Mouse (Mus musculus) ovary, postnatal 14 days (tissue): Measurements from ENCODE around the gene Kndc1.

Experiments used
- DNase-seq: peaks from one replicate; pipeline ENCODE4 v3.0.0; 2022; ENCODE audit warnings: low spot score

Gene Kndc1

DNA sequence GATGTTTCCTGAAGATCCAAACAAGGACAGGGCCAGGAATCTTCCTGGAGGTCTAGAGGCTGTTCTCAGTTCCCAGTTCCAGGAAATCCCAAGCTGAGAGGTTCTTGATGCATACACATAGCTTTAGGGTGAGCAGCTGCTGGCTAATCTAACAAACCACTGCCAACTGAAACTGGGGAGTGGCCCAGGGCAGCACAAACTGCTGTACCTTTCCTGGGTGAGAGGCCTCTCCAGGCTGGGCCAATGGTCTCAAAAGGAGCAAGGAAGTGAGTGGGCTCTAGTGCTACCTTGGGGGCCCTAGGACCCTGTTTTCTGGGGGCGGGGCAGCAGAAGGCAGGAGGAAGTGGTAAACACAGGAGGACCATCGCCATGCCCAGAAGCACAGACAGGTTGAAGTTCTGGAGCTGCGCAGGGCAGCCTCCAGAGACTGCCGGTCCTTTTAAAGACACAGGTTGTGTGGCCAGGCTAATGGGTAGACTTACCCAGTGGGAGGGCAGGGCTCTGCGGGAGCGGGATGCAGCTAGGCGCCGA lies 96.4 kb downstream of the Kndc1 start:
- no peak for DNase-seq
